Mouse (Mus musculus): ENCODE data around the gene Rmdn3. TPM values are rescaled to one million over a fixed set of nuclear protein-coding genes. Genes with fewer than 3 reads are reported as not detected.

The Rmdn3 gene
- polyA plus RNA-seq, 2 experiments = 22.8 to 42.2 TPM

DNA sequence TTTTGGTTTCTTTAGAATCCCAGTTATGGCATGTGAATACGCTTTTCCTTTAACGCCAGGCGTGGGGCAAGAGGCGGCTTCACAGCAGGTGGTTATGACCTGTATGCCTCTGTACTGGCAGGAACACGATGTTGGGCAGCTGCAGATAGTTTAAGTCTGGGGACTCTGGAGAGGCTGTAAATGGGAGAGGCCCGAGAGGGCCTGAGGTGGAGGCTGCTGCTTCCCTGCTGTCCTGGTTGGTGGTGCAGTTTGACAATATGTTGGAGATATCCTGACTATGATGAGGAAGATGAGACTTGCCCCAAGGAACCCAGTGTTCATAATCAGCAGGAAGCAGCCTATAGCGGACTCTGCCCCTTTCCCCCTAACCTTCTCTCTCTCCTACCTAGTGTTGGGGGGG is 26.1 kb upstream of the Rmdn3 start:
- TF ChIP-seq CTCF (IDR thresholded peaks at IDR 0.05; ENCODE audit: low read depth) (no peak), EP300 (IDR thresholded peaks at IDR 0.05; ENCODE audit: low read depth) (no peak)
- no peaks in the 10 kb centered on the region for H3K4me1 ChIP-seq (replicated peaks; ENCODE audit: control insufficient read depth in 2 of 2, insufficient read depth in 2 of 2, low read length in 1 of 2)
- H3K9ac ChIP-seq (replicated peaks) = no peak overlapping the region
- no peak overlapping the region for H3K4me3 ChIP-seq (ENCODE audit: insufficient read depth in 1 of 2, low read depth in 2 of 2, low read length in 2 of 2)
- 68% methylated on average over 7 of the region's 7 CpGs for WGBS (ENCODE audit: insufficient replicate concordance)
- H3K27ac ChIP-seq = no peak overlapping the region
- DNase-seq (ENCODE audit: low read depth in 3 of 3, low spot score in 3 of 3) (no peak), ATAC-seq (ENCODE audit: insufficient read depth) (no peak)
- no peak overlapping the region for H3K4me2 ChIP-seq (ENCODE audit: low read depth)
- H3K36me3 ChIP-seq (replicated peaks; ENCODE audit: control insufficient read depth, insufficient read depth, low read depth) = no peaks in the 10 kb centered on the region; the same call in 1 of the 2 replicates
- H3K9me3 ChIP-seq (ENCODE audit: control insufficient read depth, low read length) = no peaks in the 10 kb centered on the region
- no peaks in the 10 kb centered on the region for H3K27me3 ChIP-seq (ENCODE audit: control insufficient read depth, insufficient read depth, low read length)

GRCm38 (mm10) chr2:119177384-119177939 is 20.6 kb upstream of the Rmdn3 start:
- no peaks in the 10 kb centered on the region for H3K36me3 ChIP-seq (replicated peaks; ENCODE audit: control insufficient read depth, insufficient read depth, low read depth)
- no peak overlapping the region for H3K9ac ChIP-seq (replicated peaks)
- peaks cover 9 to 10% of the 10 kb centered on the region in 2 experiments for H3K4me1 ChIP-seq (replicated peaks; ENCODE audit: control insufficient read depth in 2 of 2, insufficient read depth in 2 of 2, low read length in 1 of 2)
- TF ChIP-seq CTCF (IDR thresholded peaks at IDR 0.05; ENCODE audit: low read depth) (no peak), EP300 (IDR thresholded peaks at IDR 0.05; ENCODE audit: low read depth) (no peak)
- no peaks in the 10 kb centered on the region for H3K9me3 ChIP-seq (ENCODE audit: control insufficient read depth, low read length)
- no peak overlapping the region for H3K4me2 ChIP-seq (ENCODE audit: low read depth)
- H3K4me3 ChIP-seq (ENCODE audit: insufficient read depth in 1 of 2, low read depth in 2 of 2, low read length in 2 of 2) = no peak overlapping the region
- WGBS (ENCODE audit: insufficient replicate concordance) = 71% methylated on average over 5 of the region's 5 CpGs
- H3K27ac ChIP-seq = no peak overlapping the region
- no peak for ATAC-seq (ENCODE audit: insufficient read depth)
- H3K27me3 ChIP-seq (ENCODE audit: control insufficient read depth, insufficient read depth, low read length) = no peaks in the 10 kb centered on the region
- no peak for DNase-seq (ENCODE audit: low read depth in 3 of 3, low spot score in 3 of 3)

DNA sequence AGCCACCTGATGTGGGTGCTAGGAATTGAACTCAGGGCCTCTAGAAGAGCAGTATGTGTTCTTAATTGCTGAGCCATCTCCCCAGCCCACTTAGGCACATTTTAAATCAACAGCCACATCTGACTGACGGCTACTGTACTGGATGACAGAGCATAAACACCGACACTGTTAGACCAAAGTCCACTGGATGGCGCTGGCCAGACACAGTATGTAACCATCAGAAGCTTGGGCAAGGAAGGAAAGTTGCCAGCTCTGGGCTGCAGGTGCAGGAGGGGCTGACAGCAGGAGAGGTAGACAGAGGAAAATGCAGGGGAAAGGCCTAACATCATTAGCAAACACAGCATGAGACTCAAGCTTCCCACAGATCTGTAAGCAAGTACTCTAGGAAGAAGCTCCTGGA is 19.9 kb upstream of the Rmdn3 start:
- no peaks in the 10 kb centered on the region for H3K27me3 ChIP-seq (ENCODE audit: control insufficient read depth, insufficient read depth, low read length)
- H3K4me3 ChIP-seq (ENCODE audit: insufficient read depth in 1 of 2, low read depth in 2 of 2, low read length in 2 of 2) = no peak overlapping the region
- no peak for ATAC-seq (ENCODE audit: insufficient read depth)
- H3K4me1 ChIP-seq (replicated peaks; ENCODE audit: control insufficient read depth in 2 of 2, insufficient read depth in 2 of 2, low read length in 1 of 2) = peaks cover 9 to 12% of the 10 kb centered on the region in 2 experiments
- no peak overlapping the region for H3K27ac ChIP-seq
- 58% methylated on average over 3 of the region's 3 CpGs for WGBS (ENCODE audit: insufficient replicate concordance)
- H3K9ac ChIP-seq (replicated peaks) = no peak overlapping the region
- no peak overlapping the region for H3K4me2 ChIP-seq (ENCODE audit: low read depth)
- 0 out of 2 replicates have a peak, but pooled peaks have one; percentile 27 for TF ChIP-seq CTCF (IDR thresholded peaks at IDR 0.05; ENCODE audit: low read depth)
- no peak for TF ChIP-seq EP300 (IDR thresholded peaks at IDR 0.05; ENCODE audit: low read depth)
- H3K36me3 ChIP-seq (replicated peaks; ENCODE audit: control insufficient read depth, insufficient read depth, low read depth) = no peaks in the 10 kb centered on the region
- DNase-seq (ENCODE audit: low read depth in 3 of 3, low spot score in 3 of 3) = no peak
- H3K9me3 ChIP-seq (ENCODE audit: control insufficient read depth, low read length) = no peaks in the 10 kb centered on the region

GRCm38 (mm10) chr2:119175614-119176013 is 18.8 kb upstream of the Rmdn3 start:
- H3K27me3 ChIP-seq (ENCODE audit: control insufficient read depth, insufficient read depth, low read length) = no peaks in the 10 kb centered on the region
- no peak overlapping the region for H3K9ac ChIP-seq (replicated peaks)
- H3K27ac ChIP-seq = no peak overlapping the region
- H3K36me3 ChIP-seq (replicated peaks; ENCODE audit: control insufficient read depth, insufficient read depth, low read depth) = no peaks in the 10 kb centered on the region
- H3K4me2 ChIP-seq (ENCODE audit: low read depth) = no peak overlapping the region
- H3K4me3 ChIP-seq (ENCODE audit: insufficient read depth in 1 of 2, low read depth in 2 of 2, low read length in 2 of 2) = no peak overlapping the region
- TF ChIP-seq EP300 (IDR thresholded peaks at IDR 0.05; ENCODE audit: low read depth) (no peak), CTCF (IDR thresholded peaks at IDR 0.05; ENCODE audit: low read depth) (no peak)
- H3K4me1 ChIP-seq (replicated peaks; ENCODE audit: control insufficient read depth in 2 of 2, insufficient read depth in 2 of 2, low read length in 1 of 2) = peaks cover 9 to 12% of the 10 kb centered on the region in 2 experiments
- ATAC-seq (ENCODE audit: insufficient read depth) (no peak), DNase-seq (ENCODE audit: low read depth in 3 of 3, low spot score in 3 of 3) (no peak)
- no peaks in the 10 kb centered on the region for H3K9me3 ChIP-seq (ENCODE audit: control insufficient read depth, low read length)
- WGBS (ENCODE audit: insufficient replicate concordance) = 55% methylated on average over 6 of the region's 6 CpGs

DNA sequence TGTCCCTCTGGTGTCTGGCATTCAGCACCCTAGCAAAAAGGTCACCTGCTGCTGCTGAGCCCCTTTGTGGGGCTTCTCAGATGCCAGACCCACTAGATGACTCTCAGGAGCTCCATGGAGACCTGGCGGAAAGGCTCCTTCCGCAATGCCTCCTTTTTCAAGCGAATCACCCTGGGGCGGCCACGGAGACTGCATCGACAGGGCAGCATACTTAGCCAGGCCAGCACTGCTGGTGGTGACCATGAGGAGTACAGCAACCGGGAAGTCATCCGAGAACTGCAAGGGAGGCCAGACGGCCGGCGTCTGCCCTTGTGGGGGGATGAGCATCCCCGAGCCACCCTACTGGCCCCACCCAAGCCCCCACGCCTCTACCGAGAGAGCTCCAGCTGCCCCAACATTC is 18.0 kb upstream of the Rmdn3 start:
- Histone ChIP-seq H3K27ac (no peak overlapping the region), H3K4me2 (ENCODE audit: low read depth) (no peak overlapping the region), H3K27me3 (ENCODE audit: control insufficient read depth, insufficient read depth, low read length) (no peaks in the 10 kb centered on the region), H3K9me3 (ENCODE audit: control insufficient read depth, low read length) (no peaks in the 10 kb centered on the region), H3K4me1 (replicated peaks; ENCODE audit: control insufficient read depth in 2 of 2, insufficient read depth in 2 of 2, low read length in 1 of 2) (peaks cover 9 to 12% of the 10 kb centered on the region in 2 experiments), H3K4me3 (ENCODE audit: insufficient read depth in 1 of 2, low read depth in 2 of 2, low read length in 2 of 2) (no peak overlapping the region), H3K9ac (replicated peaks) (no peak overlapping the region), H3K36me3 (replicated peaks; ENCODE audit: control insufficient read depth, insufficient read depth, low read depth) (no peaks in the 10 kb centered on the region)
- DNase-seq (ENCODE audit: low read depth in 3 of 3, low spot score in 3 of 3) = no peak
- no peak for ATAC-seq (ENCODE audit: insufficient read depth)
- 71% methylated on average over 14 of the region's 14 CpGs for WGBS (ENCODE audit: insufficient replicate concordance)
- no peak for TF ChIP-seq CTCF (IDR thresholded peaks at IDR 0.05; ENCODE audit: low read depth)
- no peak for TF ChIP-seq EP300 (IDR thresholded peaks at IDR 0.05; ENCODE audit: low read depth)
